Mouse (Mus musculus) megakaryocyte, embryonic 14.5 days (primary cell): Measurements from ENCODE around the gene Eri3.

Source experiments
- FLI1 ChIP-seq: IDR thresholded peaks from 2 replicates; pipeline ENCODE4 v1.6.1; 2012; ENCODE audit warnings: low read length, inconsistent platforms, mixed read lengths
- GATA1 ChIP-seq: IDR thresholded peaks from 3 replicates; pipeline ENCODE4 v1.6.1; 2012; ENCODE audit warnings: mixed read lengths, low read length, inconsistent platforms, borderline replicate concordance

- TF ChIP-seq GATA1 (no peak), FLI1 (no peak)
These were observed 72.1 kb downstream of the Eri3 start for GRCm38 (mm10) chr4:117622270-117622669.
